Mouse (Mus musculus) right cerebral cortex, adult 2 months (tissue): Measurements from ENCODE around the gene Smarcc2.

Experiments used
- DNase-seq, 2 experiments: peaks; one replicate each; pipeline ENCODE4 v3.0.0; 2021 to 2022; ENCODE audit warnings: low spot score in 2 of 2

Smarcc2 gene

GRCm38 (mm10) chr10:128458719-128459408 lies at the start of gene Smarcc2:
Gene Smarcc2 (plus strand): TSS chr10:128459248.
- DNase-seq, result peak; percentile 68 to 74

DNA sequence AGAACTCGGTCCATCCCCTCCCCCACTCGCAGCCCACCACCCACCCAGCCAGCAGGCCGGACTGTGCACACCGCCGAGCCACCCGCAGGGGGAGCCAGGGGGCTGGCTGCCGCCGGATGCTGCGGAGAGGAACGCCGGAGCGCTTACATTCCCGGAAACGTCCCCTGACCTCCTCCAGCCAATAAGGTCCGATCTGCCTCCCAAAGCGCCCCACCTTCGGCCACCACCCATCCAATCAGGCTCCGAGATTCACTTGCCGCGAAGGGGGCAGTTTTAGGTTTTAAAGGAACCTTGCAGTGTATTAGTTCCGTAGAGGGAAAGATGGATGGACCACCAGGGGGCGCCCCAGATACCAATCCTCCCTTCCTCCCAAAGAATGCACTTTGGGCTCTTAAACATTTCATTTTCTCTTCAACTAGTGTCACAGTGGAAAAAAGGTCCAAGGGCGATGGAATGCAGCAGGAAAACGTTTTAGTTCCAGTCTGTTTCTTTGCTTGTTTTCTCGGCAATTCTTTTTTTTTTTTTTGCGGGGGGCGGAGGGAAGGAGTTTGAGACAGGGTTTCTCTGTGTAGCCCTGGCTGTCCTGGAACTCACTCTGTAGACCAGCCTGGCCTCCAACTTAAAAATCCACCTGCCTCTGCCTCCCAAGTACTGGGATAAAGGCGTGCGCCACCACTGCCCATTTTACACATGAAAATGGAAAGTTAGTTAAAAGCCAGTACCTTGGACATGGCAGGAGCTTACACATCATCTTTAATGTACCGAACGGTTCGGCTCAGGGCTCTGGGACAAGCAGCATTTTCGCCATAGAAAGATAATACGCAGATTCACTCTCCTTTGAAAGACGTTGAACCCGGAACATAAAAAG lies 49.1 kb upstream of the Smarcc2 start:
- peak; percentile 98 to 99 for DNase-seq

- DNase-seq, result no peak
Observed at GRCm38 (mm10) chr10:128410560-128410845, 48.5 kb upstream of the Smarcc2 start.

- peak; percentile 92 to 96 for DNase-seq
Observed at GRCm38 (mm10) chr10:128411211-128412054, 47.6 kb upstream of the Smarcc2 start, which contains the start of the genes Nabp2 and Rnf41. Gene Nabp2 (minus strand): TSS chr10:128411492. Gene Rnf41 (plus strand): TSS chr10:128411657.

DNA sequence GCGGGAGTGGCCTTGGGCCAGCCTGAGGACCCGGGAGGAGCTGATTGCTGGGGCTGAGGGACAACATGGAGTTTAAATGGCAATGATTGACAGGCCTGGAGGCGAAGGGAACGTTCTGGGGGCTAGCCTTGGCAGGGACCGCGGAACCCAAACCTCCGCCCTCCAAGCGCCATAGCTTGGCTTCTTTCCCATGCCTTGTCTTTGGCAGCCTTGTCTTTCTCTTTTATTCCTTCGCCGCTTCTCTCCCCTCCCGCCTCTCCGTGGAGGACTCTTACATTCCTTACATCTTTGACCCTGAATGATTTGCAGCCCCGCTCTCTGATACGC lies 47.0 kb upstream of the Smarcc2 start:
- DNase-seq, result no peak

GRCm38 (mm10) chr10:128412558-128412957 lies 46.5 kb upstream of the Smarcc2 start:
- no peak for DNase-seq

GRCm38 (mm10) chr10:128413076-128413475 lies 46.0 kb upstream of the Smarcc2 start:
- DNase-seq, result no peak

DNA sequence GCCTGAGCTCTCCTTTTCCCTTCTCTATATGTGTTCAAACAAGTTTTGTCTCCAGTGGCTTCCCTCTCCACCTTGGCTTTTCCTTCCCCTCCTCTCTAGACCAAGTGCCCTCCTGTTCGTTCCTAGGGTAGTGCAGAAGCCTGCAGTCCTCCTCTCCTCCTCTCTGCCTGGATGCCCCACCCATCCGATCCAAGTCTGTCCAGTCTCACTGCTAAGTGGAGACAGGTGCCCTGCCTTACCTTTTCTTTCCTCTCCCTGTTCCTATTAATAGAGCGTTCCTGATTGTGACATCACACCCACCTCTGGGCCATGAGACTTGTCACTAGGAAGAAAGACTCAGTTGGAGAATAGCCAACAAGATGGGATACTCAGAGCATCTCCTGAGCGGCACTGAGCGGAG lies 44.2 kb upstream of the Smarcc2 start:
- no peak for DNase-seq

DNA sequence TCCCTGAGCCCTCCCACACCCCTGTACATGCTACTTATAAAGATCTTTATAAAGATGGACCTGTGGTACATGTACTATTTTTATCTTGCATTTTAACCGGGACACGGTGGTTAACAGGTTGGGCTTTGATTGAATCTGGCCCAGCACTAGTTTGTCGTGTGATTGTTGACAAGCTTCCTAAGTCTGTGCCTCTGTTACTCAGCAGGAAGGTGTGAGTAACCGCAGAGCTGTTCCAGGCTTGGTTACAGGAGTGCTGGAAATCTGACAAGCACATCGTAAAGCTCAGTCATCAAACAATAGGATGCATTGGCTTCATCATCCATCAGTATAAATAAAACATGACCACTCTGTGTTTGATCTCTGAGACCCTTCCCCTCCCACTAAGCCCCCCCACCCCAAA lies 36.6 kb upstream of the Smarcc2 start:
- DNase-seq, result no peak

- DNase-seq, result no peak
Observed at GRCm38 (mm10) chr10:128424604-128425003, 34.4 kb upstream of the Smarcc2 start.

DNA sequence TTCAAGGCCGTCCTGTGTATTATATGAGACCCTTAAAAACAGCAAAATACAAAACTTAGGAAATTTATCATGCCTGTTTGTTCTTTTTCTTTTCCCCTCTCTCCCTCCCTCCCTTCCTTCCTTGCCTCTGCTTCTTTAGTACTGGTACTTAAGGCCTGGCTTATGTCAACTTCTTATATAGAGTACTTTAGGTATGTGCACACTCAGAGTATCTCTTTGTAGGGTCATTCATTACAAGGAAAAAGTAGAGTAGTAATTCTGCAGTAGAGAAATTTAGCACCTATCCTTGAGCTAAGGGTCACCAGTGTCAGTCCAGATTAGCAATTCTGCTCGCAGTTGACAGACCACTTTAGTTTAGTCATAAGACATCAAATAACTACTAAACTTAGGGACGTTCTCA lies 33.8 kb upstream of the Smarcc2 start:
- DNase-seq, result no peak

GRCm38 (mm10) chr10:128429052-128429451 lies 30.0 kb upstream of the Smarcc2 start:
- DNase-seq, result no peak

DNA sequence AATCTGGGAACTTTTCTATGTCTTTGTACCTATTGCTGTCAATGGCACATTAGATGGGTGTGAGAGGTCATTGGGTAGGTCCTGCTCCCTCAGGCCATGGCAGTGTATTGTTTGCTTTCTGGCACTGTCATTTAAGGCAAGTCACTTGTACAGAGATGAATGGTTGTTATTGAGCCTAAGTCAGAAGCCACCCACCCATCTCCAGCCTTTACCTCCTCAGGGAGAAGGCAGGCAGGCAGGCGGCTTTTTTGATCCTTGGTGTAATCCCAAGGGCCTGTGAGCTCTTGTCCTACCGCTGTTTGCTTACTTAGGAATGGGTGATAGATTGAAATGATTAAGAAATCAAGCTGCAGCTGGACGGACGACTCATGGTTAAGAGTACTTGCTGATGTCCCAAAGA lies 29.6 kb upstream of the Smarcc2 start:
- DNase-seq, result no peak

GRCm38 (mm10) chr10:128433417-128433816 lies 25.6 kb upstream of the Smarcc2 start:
- no peak for DNase-seq

GRCm38 (mm10) chr10:128434681-128435080 lies 24.4 kb upstream of the Smarcc2 start:
- no peak for DNase-seq

GRCm38 (mm10) chr10:128435186-128435823 lies 23.7 kb upstream of the Smarcc2 start:
- DNase-seq, result no peak

- DNase-seq, result no peak
Observed at GRCm38 (mm10) chr10:128435873-128436272, 23.2 kb upstream of the Smarcc2 start.

- no peak for DNase-seq
Observed at GRCm38 (mm10) chr10:128436376-128436775, 22.7 kb upstream of the Smarcc2 start.

GRCm38 (mm10) chr10:128438675-128439279 lies 20.3 kb upstream of the Smarcc2 start:
- no peak for DNase-seq

GRCm38 (mm10) chr10:128440407-128440806 lies 18.6 kb upstream of the Smarcc2 start:
- DNase-seq, result no peak

- DNase-seq, result no peak
Observed at GRCm38 (mm10) chr10:128441324-128442119, 17.5 kb upstream of the Smarcc2 start.
